Mouse (Mus musculus) midbrain, embryonic 14.5 days (tissue): Measurements from ENCODE around the gene Mccc1. TPM values are rescaled to one million over a fixed set of nuclear protein-coding genes. Genes with fewer than 3 reads are reported as not detected.
A peak's percentile ranks its signal among the peaks of the same experiment; 100 is the strongest.

Experiments used
- ATAC-seq: fragments of 200-750 bp; cut with Nextera tagmentation; 2 replicates; pipeline ENCODE4 v1.8.0; 2017; ENCODE audit warnings: moderate number of reproducible peaks, moderate library complexity; ENCODE audit not compliant: low FRiP score, low TSS enrichment
- DNase-seq: peaks from one replicate; pipeline ENCODE4 v3.0.0-alpha.2; 2015
- H3K27ac ChIP-seq: fragments of 300-500 bp; sonication (generic); replicated peaks from 2 replicates; pipeline ENCODE4 v1.5.1; 2014; ENCODE audit warnings: mild to moderate bottlenecking, low read depth, low read length, moderate library complexity
- H3K27me3 ChIP-seq: fragments of 300-500 bp; sonication (generic); 2 replicates; pipeline ENCODE4 v1.6.1; 2014; ENCODE audit warnings: low read length, control low read depth, mixed read lengths; ENCODE audit not compliant: control insufficient read depth, insufficient read depth
- H3K36me3 ChIP-seq: fragments of 300-500 bp; sonication (generic); 2 replicates; pipeline ENCODE4 v1.6.1; 2014; ENCODE audit warnings: low read length, control low read depth; ENCODE audit not compliant: control insufficient read depth, insufficient read depth
- H3K4me1 ChIP-seq: fragments of 300-500 bp; sonication (generic); 2 replicates; pipeline ENCODE4 v1.6.1; 2014; ENCODE audit warnings: mild to moderate bottlenecking, antibody characterized with exemption, low read length, control low read depth; ENCODE audit not compliant: control insufficient read depth, insufficient read depth
- H3K4me2 ChIP-seq: fragments of 300-500 bp; sonication (generic); 2 replicates; pipeline ENCODE4 v1.6.1; 2014; ENCODE audit warnings: mild to moderate bottlenecking, low read length, moderate library complexity
- H3K4me3 ChIP-seq: fragments of 300-500 bp; sonication (generic); replicated peaks from 2 replicates; pipeline ENCODE4 v1.5.1; 2014; ENCODE audit warnings: low read depth, low read length
- H3K9ac ChIP-seq: fragments of 300-500 bp; sonication (generic); replicated peaks from 2 replicates; pipeline ENCODE4 v1.6.1; 2014; ENCODE audit warnings: mild to moderate bottlenecking, low read length, moderate library complexity
- H3K9me3 ChIP-seq: fragments of 300-500 bp; sonication (generic); 2 replicates; pipeline ENCODE4 v1.6.1; 2016; ENCODE audit warnings: low read length, control low read depth, mixed read lengths; ENCODE audit not compliant: control insufficient read depth
- WGBS: fragments of 180-500 bp; shearing (Covaris S2); extraction: QIAGEN DNeasy Blood & Tissue Kit; methylation state at CpG from one replicate; pipeline ENCODE4 v1.1.7; 2014; 5-methylcytosine and 5-hydroxymethylcytosine counted together
- polyA plus RNA-seq: library from polyadenylated mRNA; unstranded; fragments of >200 nt; fragmentation: Nextera tagmentation; extraction: Ambion mirVana; gene quantifications from 2 replicates; pipeline ENCODE4 v1.2.1, GENCODE M21; 2014

Mccc1 gene
- 20.1 and 25.7 TPM in 2 replicates for polyA plus RNA-seq

DNA sequence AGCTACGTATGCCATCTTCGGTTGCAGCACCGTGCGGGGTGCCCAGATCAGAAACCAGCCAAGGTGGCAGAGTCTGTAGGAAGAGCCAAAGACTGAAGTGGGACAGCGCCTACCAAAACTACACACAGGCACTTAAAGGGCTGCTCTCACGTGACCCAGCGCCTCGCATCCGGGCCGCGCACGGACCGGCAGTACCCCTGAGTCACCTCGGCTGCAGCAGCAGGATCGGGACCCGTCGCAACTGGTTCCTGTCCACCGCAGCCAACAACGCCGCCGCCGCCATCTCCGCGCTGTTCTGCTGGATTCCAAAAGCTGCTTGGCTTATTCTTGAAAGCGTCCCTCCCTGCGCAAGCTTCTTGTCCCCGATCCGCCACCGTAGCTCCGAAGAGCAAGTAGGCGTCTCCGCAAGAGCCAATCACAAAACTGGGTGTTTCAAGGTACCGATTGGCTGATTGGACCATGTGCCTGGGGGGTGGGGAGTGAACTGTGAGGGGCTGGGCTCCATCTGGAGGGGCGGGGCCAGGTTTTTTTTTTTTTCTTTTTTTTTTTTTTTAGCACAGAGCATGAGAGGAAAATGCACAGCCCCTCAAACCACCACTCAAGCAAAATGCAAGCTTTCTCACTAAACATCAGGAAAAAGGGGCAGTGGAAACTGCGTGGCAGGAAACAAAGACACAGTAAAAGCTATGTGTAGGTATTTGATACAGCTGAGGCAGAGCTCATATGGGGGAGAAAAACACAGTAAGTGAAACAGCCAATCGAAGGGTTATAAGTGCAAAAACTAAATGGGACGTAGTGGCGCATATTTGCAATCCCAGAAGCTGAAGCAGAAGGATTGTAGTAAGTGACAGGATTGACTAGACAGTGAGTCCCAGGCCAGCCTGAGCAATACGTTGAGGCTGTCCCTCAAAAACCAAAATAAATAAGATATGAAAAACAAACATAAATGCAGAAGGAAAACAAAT is at the start of gene Mccc1:
TSS of gene Mccc1 (minus strand) at position 404 of the 965 bp plus-strand sequence.
- peak; percentile 100 for ATAC-seq

DNA sequence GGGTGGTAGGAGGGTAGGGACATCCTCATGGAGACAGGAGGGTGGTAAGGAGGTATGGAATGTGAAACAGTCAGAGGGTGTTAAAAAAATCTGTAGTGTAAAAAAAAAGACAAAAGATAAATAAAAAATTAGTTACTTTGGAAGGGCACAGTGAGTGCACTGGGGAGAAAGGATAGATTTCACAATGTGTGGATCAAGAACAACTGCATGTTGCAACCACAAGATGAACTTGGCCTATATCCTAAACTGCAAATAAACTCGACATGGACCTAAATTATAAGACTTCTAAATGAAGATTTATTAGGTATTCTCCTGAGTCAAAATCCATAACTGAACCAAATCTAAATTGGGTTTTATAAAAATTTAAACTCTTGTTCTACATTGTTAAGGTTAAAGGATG is 48.6 kb upstream of the Mccc1 start:
- WGBS, result 77% methylated on average over 1 of the region's 1 CpGs
- Histone ChIP-seq H3K27me3 (no peaks in the 10 kb centered on the region), H3K27ac (no peak overlapping the region), H3K9ac (no peak overlapping the region), H3K4me1 (no peaks in the 10 kb centered on the region), H3K4me3 (no peak overlapping the region), H3K4me2 (no peak overlapping the region), H3K36me3 (no peaks in the 10 kb centered on the region), H3K9me3 (no peaks in the 10 kb centered on the region)
- DNase-seq (no peak), ATAC-seq (no peak)

More for the DNA sequence above, at the start of gene Mccc1:
- peak within 1 kb of the TSS; percentile 67 for H3K4me3 ChIP-seq
- H3K36me3 ChIP-seq, result 0 out of 2 replicates have a peak, but pooled peaks cover 2% of the 10 kb centered on the region
- DNase-seq, result peak; percentile 98
- H3K9me3 ChIP-seq, result no peaks in the 10 kb centered on the region
- peak within 1 kb of the TSS; percentile 91 for H3K27ac ChIP-seq
- H3K4me2 ChIP-seq, result peak within 1 kb of the TSS; percentile 80
- 4% methylated on average over 39 of the region's 39 CpGs for WGBS
- H3K4me1 ChIP-seq, result 0 out of 2 replicates have a peak, but pooled peaks cover 5% of the 10 kb centered on the region
- peak within 1 kb of the TSS; percentile 84 for H3K9ac ChIP-seq
- no peaks in the 10 kb centered on the region for H3K27me3 ChIP-seq

DNA sequence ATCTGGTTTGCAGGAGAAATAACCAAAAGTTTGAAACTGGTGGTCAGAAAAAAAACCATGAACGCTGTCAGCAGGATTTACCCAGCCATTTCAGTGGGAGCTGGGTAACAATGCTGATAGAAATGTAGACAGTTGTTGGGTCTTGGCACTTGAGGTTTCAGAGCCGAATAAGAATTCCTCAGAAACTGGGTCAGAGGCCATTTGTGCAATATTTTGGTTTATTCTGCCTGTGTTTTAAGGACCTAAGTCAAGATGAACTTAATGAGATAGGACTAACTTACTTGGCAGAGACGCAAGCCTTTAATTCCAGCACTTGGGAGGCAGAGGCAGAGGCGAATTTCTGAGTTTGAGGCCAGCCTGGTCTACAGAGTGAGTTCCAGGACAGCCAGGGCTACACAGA is 44.6 kb upstream of the Mccc1 start:
- H3K4me2 ChIP-seq, result no peak overlapping the region
- H3K9me3 ChIP-seq, result no peaks in the 10 kb centered on the region
- H3K9ac ChIP-seq, result no peak overlapping the region
- H3K4me3 ChIP-seq, result no peak overlapping the region
- H3K36me3 ChIP-seq, result no peaks in the 10 kb centered on the region
- H3K4me1 ChIP-seq, result no peaks in the 10 kb centered on the region
- WGBS, result 78% methylated on average over 4 of the region's 4 CpGs
- H3K27me3 ChIP-seq, result no peaks in the 10 kb centered on the region
- ATAC-seq, result no peak
- DNase-seq, result no peak
- no peak overlapping the region for H3K27ac ChIP-seq

DNA sequence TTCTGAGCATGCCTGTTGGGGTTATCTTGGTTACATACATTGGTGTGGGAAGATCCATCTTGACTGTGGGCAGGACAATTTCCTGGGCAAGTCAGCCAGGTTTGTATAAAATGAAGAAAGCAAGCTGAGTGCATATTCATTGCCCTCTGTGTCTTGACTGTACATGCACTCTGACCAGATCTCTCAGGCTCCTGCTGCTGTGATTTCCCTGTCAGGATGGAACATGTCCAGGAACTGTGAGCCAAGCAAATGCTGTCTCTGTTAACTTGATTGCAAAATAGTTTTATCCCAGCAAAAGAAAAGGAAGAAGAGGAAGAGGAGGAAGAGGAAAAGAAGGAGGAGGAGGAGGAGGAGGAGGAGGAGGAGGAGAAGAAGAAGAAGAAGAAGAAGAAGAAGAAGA is 44.0 kb upstream of the Mccc1 start:
- no peaks in the 10 kb centered on the region for H3K36me3 ChIP-seq
- no peaks in the 10 kb centered on the region for H3K4me1 ChIP-seq
- H3K4me2 ChIP-seq, result no peak overlapping the region
- no peaks in the 10 kb centered on the region for H3K9me3 ChIP-seq
- ATAC-seq (no peak), DNase-seq (no peak)
- no peaks in the 10 kb centered on the region for H3K27me3 ChIP-seq
- no peak overlapping the region for H3K9ac ChIP-seq
- no peak overlapping the region for H3K4me3 ChIP-seq
- H3K27ac ChIP-seq, result no peak overlapping the region

DNA sequence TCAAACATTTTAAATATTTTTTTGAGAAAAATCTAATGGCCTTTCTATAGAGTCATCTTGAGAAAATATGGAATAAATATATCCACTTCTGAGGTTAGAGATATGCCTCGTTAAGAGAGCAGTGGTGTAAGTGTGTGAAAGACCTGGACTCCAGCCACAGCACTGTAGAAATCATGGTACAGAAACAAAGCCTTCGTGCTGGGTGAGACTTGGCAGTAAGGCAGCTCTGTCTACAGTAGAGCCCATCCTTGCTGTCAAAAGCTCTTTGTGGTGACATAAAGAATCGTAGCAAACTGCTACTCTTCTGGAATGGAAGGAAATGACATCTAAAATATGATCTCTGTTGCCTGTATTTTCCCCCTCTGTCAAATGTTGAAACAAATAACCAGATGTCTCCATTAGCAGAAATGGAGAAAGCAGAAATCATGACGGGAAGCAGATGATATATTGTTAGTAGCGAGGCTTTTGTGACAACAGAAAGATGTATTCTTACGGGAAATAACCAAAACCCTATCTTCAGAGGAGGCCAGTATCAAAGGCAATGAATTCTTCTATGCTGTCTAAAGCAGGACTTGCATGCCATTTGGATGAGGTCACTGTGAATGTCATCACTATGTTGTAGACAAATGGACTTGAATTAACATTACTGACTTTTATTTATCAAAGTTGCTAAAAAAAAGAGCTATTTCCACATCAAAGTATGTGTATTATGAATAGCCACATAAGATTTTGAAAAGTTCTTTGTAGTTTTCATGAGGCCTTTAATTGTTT is 31.4 kb upstream of the Mccc1 start:
- no peak for ATAC-seq
- Histone ChIP-seq H3K27ac (no peak overlapping the region), H3K36me3 (no peaks in the 10 kb centered on the region), H3K27me3 (no peaks in the 10 kb centered on the region), H3K9me3 (no peaks in the 10 kb centered on the region), H3K4me2 (no peak overlapping the region), H3K4me1 (no peaks in the 10 kb centered on the region), H3K4me3 (no peak overlapping the region), H3K9ac (no peak overlapping the region)
- DNase-seq, result no peak
- WGBS, result 74% methylated on average over 6 of the region's 6 CpGs

DNA sequence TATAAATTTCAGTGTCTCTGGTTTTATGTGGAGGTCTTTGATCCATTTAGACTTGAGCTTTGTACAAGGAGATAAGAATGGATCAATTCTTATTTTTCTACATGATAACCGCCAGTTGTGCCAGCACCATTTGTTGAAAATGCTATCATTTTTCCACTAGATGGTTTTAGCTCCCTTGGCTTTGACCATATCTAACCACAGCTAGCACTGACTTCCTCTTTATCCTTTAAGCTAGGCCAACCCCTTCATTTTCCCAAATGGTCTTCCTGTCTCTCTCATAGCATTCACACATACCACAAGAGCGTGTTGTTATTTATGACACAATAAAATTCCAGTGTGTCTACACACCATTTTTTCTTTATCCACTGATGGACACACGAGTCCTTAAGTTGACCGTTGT is 29.5 kb upstream of the Mccc1 start:
- DNase-seq (no peak), ATAC-seq (no peak)
- Histone ChIP-seq H3K4me3 (no peak overlapping the region), H3K27ac (no peak overlapping the region), H3K4me1 (no peaks in the 10 kb centered on the region), H3K4me2 (no peak overlapping the region), H3K9ac (no peak overlapping the region), H3K36me3 (no peaks in the 10 kb centered on the region), H3K9me3 (no peaks in the 10 kb centered on the region), H3K27me3 (no peaks in the 10 kb centered on the region)
- WGBS, result 89% methylated on average over 4 of the region's 4 CpGs

DNA sequence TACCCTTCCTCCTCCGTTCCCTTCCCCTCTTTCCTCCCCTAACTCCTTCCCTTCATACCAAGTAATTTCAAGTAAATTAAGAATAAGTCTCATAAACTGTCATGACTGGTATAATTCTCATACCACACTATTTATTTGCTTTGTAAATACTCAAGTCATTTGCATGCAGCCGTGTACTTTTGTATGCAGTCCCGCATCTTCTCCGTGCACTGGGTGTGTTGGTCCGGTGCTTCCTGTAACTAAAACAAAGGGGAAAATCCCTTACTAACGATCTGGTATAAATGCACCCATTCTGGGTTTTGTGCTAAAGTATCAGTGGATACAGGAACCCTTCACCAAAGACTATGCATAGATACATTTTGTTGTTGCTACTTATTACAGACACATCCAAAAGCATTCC is 25.3 kb upstream of the Mccc1 start:
- no peak overlapping the region for H3K9ac ChIP-seq
- no peak overlapping the region for H3K4me3 ChIP-seq
- H3K27me3 ChIP-seq, result no peaks in the 10 kb centered on the region
- DNase-seq (no peak), ATAC-seq (no peak)
- no peaks in the 10 kb centered on the region for H3K4me1 ChIP-seq
- H3K9me3 ChIP-seq, result no peaks in the 10 kb centered on the region
- H3K36me3 ChIP-seq, result no peaks in the 10 kb centered on the region
- WGBS, result 91% methylated on average over 6 of the region's 6 CpGs
- no peak overlapping the region for H3K4me2 ChIP-seq
- no peak overlapping the region for H3K27ac ChIP-seq

DNA sequence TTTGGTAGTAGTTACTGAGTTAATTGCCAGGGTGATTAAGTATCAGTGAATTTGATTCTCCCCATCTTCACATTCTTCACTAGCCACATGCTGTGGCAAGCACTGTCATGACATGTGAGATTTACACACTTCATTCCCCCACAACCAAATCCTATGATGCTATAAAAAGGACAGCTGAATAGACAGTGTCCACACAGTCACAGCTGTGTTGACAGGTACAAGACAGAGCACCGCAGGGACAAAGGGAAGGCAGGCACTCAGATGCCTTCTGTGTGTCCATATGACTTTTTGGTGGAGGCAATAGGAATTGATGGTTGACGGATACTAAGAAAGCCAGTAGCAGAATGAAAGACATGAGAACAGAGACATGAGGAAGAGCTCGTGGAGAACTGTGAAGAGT is 10.8 kb upstream of the Mccc1 start:
- ATAC-seq, result no peak
- Histone ChIP-seq H3K4me3 (no peak overlapping the region), H3K4me1 (no peaks in the 10 kb centered on the region), H3K9me3 (no peaks in the 10 kb centered on the region), H3K4me2 (no peak overlapping the region), H3K36me3 (no peaks in the 10 kb centered on the region), H3K27ac (no peak overlapping the region), H3K27me3 (no peaks in the 10 kb centered on the region), H3K9ac (no peak overlapping the region)
- 73% methylated on average over 3 of the region's 3 CpGs for WGBS
- DNase-seq, result no peak
